Mouse (Mus musculus) heart, adult 2 months (tissue): ENCODE results near the gene 1700012B09Rik. TPM values are rescaled to one million over a fixed set of nuclear protein-coding genes. Genes with fewer than 3 reads are reported as not detected.

Source experiments
- DNase-seq, 2 experiments: peaks; one replicate each; pipeline ENCODE4 v3.0.0; 2021
- H3K27ac ChIP-seq: fragments of 200-600 bp; 2 replicates; pipeline ENCODE4 v1.8.1; 2022
- H3K27me3 ChIP-seq: fragments of 200-500 bp; 2 replicates; pipeline ENCODE4 v1.6.1; 2012; ENCODE audit warnings: mild to moderate bottlenecking, low read length, inconsistent platforms, mixed read lengths; ENCODE audit not compliant: control insufficient read depth, insufficient read depth
- H3K36me3 ChIP-seq: fragments of 200-500 bp; 2 replicates; pipeline ENCODE4 v1.6.1; 2012; ENCODE audit warnings: low read length, inconsistent platforms; ENCODE audit not compliant: control insufficient read depth, insufficient read depth
- H3K4me1 ChIP-seq: fragments of 200-500 bp; 2 replicates; pipeline ENCODE4 v1.6.1; 2011; ENCODE audit warnings: low read length; ENCODE audit not compliant: control insufficient read depth, insufficient read depth
- H3K4me3 ChIP-seq: fragments of 200-600 bp; 2 replicates; pipeline ENCODE4 v1.8.1; 2022
- H3K79me2 ChIP-seq: fragments of 200-500 bp; replicated peaks from 2 replicates; pipeline ENCODE4 v1.6.1; 2012; ENCODE audit warnings: mild to moderate bottlenecking, inconsistent platforms, low read length, moderate library complexity, mixed read lengths; ENCODE audit not compliant: control insufficient read depth, insufficient read depth
- H3K9ac ChIP-seq: fragments of 200-500 bp; 2 replicates; pipeline ENCODE4 v1.6.1; 2012; ENCODE audit warnings: low read depth, mild to moderate bottlenecking, control low read depth, inconsistent platforms, low read length, mixed read lengths
- CTCF ChIP-seq: fragments of 200-600 bp; IDR thresholded peaks from 2 replicates; pipeline ENCODE4 v1.8.1; 2022; ENCODE audit warnings: antibody characterized with exemption, mild to moderate bottlenecking, moderate library complexity
- EP300 ChIP-seq: fragments of 200-500 bp; IDR thresholded peaks from 2 replicates; pipeline ENCODE4 v1.6.1; 2011; ENCODE audit warnings: low read depth, low read length, control low read depth; ENCODE audit not compliant: insufficient read depth
- POLR2A ChIP-seq: fragments of 200-500 bp; IDR thresholded peaks from 2 replicates; pipeline ENCODE4 v1.6.1; 2011; ENCODE audit warnings: mild to moderate bottlenecking, low read depth, low read length, control low read depth; ENCODE audit not compliant: insufficient read depth
- WGBS: fragments of 180-500 bp; shearing (Covaris S2); methylation state at CpG from one replicate; pipeline ENCODE4 v1.1.7; 2018; 5-methylcytosine and 5-hydroxymethylcytosine counted together
- intact Hi-C: fragments of 180-260 bp; cut with DNase I; formaldehyde crosslinking; loops from one replicate; pipeline ENCODE4 v1.15.1; 2025
- polyA plus RNA-seq: library from polyadenylated mRNA; depleted of rRNA; stranded (reverse); fragments of >200 nt; gene quantifications from 2 replicates; pipeline ENCODE4 v1.2.3, GENCODE M21; 2012
- total RNA-seq, 2 experiments: library from RNA; stranded (reverse); gene quantifications; 2 replicates each; pipeline ENCODE4 v1.2.3; 2021

1700012B09Rik gene
- total and polyA plus RNA-seq, 3 experiments, result not detected

GRCm38 (mm10) chr9:14751503-14752000, 19.3 kb downstream of the 1700012B09Rik start:
- Histone ChIP-seq H3K27ac (no peak overlapping the region), H3K4me1 (no peaks in the 10 kb centered on the region; the same call in 1 of the 2 replicates), H3K79me2 (no peaks in the 10 kb centered on the region), H3K9ac (peak overlapping the region; percentile 70), H3K27me3 (no peaks in the 10 kb centered on the region), H3K4me3 (peak overlapping the region; percentile 67), H3K36me3 (no peaks in the 10 kb centered on the region)
- intact Hi-C loops, result no loop called here
- WGBS, result 2% methylated on average over 50 of the region's 50 CpGs
- TF ChIP-seq POLR2A, result no peak
- no peak for TF ChIP-seq CTCF
- no peak for TF ChIP-seq EP300
- DNase-seq, result peak in 1 of 2 experiments; percentile 17

- DNase-seq, result peak; percentile 19 to 38
- no peaks in the 10 kb centered on the region; the same call in 1 of the 2 replicates for H3K4me1 ChIP-seq
- H3K36me3 ChIP-seq, result no peaks in the 10 kb centered on the region
- H3K4me3 ChIP-seq, result peak overlapping the region; percentile 67
- intact Hi-C loops, result no loop called here
- H3K27ac ChIP-seq, result no peak overlapping the region
- no peak for TF ChIP-seq CTCF
- TF ChIP-seq POLR2A, result no peak
- TF ChIP-seq EP300, result no peak
- no peaks in the 10 kb centered on the region for H3K27me3 ChIP-seq
- 54% methylated on average over 42 of the region's 42 CpGs for WGBS
- peak overlapping the region; percentile 70 for H3K9ac ChIP-seq
- H3K79me2 ChIP-seq, result no peaks in the 10 kb centered on the region
Measured at GRCm38 (mm10) chr9:14750901-14751502, 19.8 kb downstream of the 1700012B09Rik start.

- Histone ChIP-seq H3K79me2 (no peaks in the 10 kb centered on the region), H3K4me3 (no peak within 1 kb of the TSS), H3K36me3 (no peaks in the 10 kb centered on the region), H3K4me1 (no peaks in the 10 kb centered on the region), H3K27me3 (no peaks in the 10 kb centered on the region), H3K9ac (no peak within 1 kb of the TSS), H3K27ac (no peak within 1 kb of the TSS)
- intact Hi-C loops, result no loop called here
- DNase-seq, result no peak
- TF ChIP-seq POLR2A (no peak), EP300 (no peak), CTCF (no peak)
- WGBS, result 79% methylated on average over 19 of the region's 19 CpGs
Measured at GRCm38 (mm10) chr9:14740151-14740924, 30.5 kb downstream of the 1700012B09Rik start, which contains the start of gene Piwil4. Gene Piwil4, minus strand, starts transcription at chr9:14740733.

GRCm38 (mm10) chr9:14739498-14740150, 31.2 kb downstream of the 1700012B09Rik start:
- TF ChIP-seq POLR2A (no peak), EP300 (no peak), CTCF (no peak)
- Histone ChIP-seq H3K27ac (no peak overlapping the region), H3K79me2 (no peaks in the 10 kb centered on the region), H3K4me1 (no peaks in the 10 kb centered on the region), H3K27me3 (no peaks in the 10 kb centered on the region), H3K36me3 (no peaks in the 10 kb centered on the region), H3K9ac (no peak overlapping the region), H3K4me3 (no peak overlapping the region)
- intact Hi-C loops, result no loop called here
- 75% methylated on average over 4 of the region's 4 CpGs for WGBS
- DNase-seq, result no peak

GRCm38 (mm10) chr9:14730941-14731541, 39.8 kb downstream of the 1700012B09Rik start:
- TF ChIP-seq EP300, result 0 out of 2 replicates have a peak, but pooled peaks have one; percentile 9
- no peak for TF ChIP-seq POLR2A

More at GRCm38 (mm10) chr9:14730941-14731541, 39.8 kb downstream of the 1700012B09Rik start:
- H3K79me2 ChIP-seq, result no peaks in the 10 kb centered on the region
- H3K36me3 ChIP-seq, result no peaks in the 10 kb centered on the region
- intact Hi-C loops, result no loop called here
- H3K27me3 ChIP-seq, result no peaks in the 10 kb centered on the region
- H3K4me1 ChIP-seq, result peaks cover 3% of the 10 kb centered on the region
- H3K27ac ChIP-seq, result no peak overlapping the region
- no peak overlapping the region for H3K4me3 ChIP-seq
- no peak overlapping the region for H3K9ac ChIP-seq
- WGBS, result 35% methylated on average over 9 of the region's 9 CpGs
- peak in 1 of 2 experiments; percentile 7 for DNase-seq
